Mouse (Mus musculus) CD4-positive, CD25-positive, alpha-beta regulatory T cell, adult 2 months (primary cell): ENCODE data around the gene Adcy9.

Experiments
- DNase-seq: peaks from one replicate; pipeline ENCODE4 v3.0.0-alpha.2; 2012; ENCODE audit warnings: low read depth, low spot score

The Adcy9 gene

DNA sequence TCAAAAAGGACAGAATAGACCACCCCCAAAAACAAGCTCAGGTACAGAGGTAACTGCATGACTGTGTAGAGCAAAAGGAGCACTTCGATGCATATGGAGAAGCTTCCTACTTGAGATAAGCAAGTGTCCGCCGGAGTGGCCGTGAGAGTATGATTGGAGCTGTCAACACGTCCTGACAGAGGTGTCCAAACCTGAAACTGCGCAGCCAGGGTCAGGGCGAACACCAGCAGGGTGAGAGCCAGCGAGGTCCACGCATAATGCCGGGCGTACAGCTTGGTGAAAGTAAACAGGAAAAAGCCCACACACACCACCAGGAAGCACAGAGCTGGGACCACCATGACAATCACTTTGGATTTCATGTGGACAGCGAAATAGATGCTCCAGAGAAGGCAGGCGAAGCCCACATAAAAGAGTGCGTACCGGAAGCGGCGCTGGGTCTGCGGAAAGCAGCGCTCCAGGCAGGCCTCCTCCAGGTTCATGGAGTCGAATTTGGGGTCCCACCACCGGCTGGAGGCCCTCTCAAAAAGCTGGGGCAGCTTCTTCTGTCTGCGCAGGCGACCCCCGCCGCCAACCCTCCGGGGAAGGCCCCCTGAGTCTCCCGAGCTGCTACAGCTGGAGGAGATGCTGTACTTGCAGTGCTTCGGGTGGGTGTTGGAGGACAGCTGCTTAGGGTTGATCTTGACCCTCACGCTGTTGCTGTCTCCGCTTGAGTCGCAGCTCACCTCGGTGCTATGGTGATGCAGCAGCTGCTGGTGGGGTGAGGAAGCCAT is 1.3 kb downstream of the Adcy9 start:
- peak; percentile 7 for DNase-seq

DNA sequence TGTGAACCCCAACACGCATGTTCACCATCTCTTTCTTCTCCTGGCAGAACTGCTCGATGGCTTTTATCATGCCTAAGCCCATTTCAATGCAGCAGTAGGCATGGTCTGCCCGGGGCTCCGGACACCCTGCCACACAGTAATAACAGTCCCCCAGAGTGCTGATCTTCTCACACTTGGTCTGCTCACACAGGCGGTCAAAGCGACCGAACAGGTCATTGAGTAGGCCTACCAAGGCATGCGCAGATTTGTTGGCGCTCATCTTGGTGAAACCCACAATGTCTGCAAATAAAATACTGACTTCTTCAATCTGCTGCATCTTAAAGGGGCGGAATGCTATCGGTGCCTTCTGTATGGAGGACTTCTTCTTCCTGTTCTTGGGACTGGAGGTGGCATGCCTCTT is 2.2 kb downstream of the Adcy9 start:
- no peak for DNase-seq

DNA sequence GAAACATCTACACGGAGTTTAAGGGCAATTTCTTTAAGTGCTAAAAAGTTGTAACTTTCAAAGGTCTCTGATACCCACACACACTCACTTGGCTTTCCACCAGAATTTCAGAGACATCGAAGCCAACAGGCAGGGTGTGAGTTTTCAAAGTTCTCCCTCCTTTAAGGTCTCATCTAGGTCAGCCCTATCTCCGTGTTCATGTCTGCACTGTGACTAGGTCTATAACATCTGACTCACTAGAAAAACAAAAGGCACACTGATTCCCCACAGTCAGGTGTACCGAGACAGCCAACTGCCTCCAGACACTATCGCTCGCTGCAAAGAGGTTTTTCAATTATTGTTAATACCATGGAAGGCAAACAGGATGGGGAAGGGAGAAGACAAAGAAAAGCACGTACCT is 2.8 kb downstream of the Adcy9 start:
- DNase-seq = no peak

- DNase-seq = no peak
Measured at GRCm38 (mm10) chr16:4414881-4415585, 5.3 kb downstream of the Adcy9 start.

GRCm38 (mm10) chr16:4413988-4414880 is 6.1 kb downstream of the Adcy9 start:
- no peak for DNase-seq

DNA sequence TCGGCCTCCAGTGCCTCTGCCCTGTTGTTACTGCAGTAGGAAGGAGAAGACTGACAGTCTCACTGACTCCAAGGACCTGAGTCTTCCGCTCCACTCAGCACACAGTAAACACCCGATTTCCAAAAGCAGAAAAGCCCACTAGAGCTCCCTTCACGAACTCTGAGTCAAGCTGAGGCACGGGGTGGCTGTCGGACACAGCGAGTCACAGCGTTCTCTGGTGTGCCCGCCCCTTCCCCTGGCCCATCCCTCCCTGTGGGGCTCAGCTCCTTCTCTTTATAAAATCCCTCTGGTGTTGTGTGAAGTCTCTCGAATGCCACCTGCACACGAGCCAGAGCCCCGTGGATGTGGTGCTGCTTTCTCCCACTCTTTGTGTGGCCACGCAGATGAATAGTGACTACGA is 7.0 kb downstream of the Adcy9 start:
- no peak for DNase-seq

DNA sequence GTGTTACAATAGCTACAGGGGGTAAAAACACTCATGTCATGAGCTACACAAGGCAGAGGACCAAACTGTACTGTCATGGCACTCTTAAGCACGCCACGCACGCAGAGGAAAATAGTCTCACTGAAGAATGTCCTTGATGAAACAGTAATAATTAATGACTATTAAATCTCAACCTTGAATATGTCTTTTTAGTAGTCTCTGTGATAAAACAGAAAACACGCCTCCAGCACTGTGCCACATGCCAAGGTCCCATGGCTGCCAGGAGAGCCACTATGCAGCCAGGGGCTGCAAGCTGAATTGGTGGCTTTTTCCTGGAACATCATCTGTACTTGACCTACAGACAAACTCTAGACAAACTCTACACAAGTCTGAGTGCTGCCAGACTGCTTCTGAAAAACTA is 8.0 kb downstream of the Adcy9 start:
- DNase-seq = no peak

DNA sequence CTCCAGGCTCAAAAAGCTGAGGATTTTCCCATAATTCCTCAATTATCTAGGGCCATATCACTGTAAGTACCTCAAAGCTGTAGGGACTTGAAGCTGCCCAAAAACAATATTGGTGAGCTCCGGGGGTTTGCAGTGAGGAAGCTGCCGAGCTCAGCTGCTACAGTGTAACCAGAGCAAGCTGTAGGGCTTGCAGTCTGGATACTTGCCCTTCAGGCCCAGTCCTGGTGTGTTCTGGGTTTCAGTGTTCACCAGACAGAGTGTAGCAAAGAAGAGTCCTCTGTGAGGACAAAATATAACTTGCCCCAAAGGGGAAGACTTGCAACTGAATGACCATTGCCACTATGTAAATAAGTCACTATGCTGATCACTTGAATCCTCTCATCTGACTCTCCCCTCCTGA is 9.0 kb downstream of the Adcy9 start:
- no peak for DNase-seq

DNA sequence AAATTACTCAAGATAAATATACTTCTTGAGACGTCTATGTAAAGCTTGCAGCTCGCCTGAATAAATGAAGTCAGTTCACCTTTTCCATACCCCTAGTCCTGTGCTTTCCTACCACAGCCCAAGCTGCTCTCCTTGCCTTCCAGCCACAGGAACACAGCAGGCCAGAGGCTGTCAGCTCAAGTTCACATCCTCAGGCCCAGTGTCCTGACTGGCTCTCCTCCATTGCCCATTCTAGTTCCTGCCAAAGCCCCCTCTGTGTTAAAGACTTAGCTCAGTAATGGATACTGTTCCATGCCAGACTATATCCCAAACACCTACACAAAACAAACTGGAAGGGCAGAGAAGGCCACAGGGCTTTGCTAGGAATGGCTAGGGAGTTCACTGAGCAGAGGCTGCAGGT is 12.8 kb downstream of the Adcy9 start:
- DNase-seq = no peak

GRCm38 (mm10) chr16:4406706-4407105 is 13.6 kb downstream of the Adcy9 start:
- no peak for DNase-seq

- no peak for DNase-seq
Measured at GRCm38 (mm10) chr16:4406047-4406586, 14.2 kb downstream of the Adcy9 start.

GRCm38 (mm10) chr16:4404933-4405761 is 15.2 kb downstream of the Adcy9 start:
- DNase-seq = no peak

DNA sequence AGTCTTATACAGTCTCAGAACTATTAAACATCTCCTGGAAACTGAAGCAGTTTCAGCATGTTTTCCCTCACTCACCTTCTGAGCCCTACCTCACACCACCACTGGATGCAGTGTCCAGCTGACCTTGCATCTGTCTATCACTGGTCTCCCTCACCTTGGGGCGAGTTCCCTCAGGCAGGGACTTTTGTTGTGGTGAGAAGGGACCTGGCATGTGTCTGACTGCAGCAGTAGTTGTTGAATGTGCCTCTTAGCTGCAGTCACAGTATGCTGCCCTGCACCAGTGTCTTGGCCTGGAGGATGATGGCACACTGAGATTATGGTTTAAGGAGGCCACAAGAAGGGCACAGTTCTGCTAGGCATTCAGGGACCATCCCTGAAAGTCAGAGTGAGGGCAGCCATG is 19.2 kb downstream of the Adcy9 start:
- no peak for DNase-seq

DNA sequence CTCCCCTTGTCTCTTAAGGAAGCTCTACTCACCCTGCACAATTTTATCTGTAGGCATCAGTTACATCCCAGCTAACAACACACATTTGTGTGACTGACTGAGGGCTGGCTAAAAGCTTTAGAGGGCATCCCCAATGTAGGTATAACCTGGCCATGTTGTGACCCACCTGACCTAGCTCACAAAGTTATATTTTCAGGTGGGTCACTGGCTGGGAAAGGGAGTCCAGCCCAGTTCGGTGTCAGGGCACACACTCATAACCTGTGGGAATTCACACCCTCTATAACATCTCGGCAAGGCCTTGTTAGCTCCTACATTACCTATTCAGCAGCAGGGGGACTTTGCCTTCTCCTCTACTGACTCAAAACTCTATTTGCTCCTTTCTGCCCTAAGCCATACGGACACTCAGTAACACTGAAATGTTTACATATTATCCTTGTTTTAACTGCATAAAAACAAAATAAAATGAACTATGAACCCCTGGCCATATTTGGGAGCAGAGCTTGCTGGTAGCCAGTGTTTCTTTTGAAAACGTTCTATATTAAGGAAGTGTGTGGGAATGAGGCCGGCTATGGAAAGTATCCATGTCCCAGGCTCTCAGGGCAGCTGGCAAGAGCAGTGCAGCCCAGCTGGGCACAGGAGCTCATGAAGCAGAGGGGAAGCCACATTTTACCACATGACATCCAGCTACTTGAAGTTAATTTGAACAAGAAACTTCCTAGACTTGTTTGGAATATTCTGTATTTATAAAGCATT is 20.7 kb downstream of the Adcy9 start:
- DNase-seq = no peak

GRCm38 (mm10) chr16:4398782-4399181 is 21.5 kb downstream of the Adcy9 start:
- DNase-seq = no peak

DNA sequence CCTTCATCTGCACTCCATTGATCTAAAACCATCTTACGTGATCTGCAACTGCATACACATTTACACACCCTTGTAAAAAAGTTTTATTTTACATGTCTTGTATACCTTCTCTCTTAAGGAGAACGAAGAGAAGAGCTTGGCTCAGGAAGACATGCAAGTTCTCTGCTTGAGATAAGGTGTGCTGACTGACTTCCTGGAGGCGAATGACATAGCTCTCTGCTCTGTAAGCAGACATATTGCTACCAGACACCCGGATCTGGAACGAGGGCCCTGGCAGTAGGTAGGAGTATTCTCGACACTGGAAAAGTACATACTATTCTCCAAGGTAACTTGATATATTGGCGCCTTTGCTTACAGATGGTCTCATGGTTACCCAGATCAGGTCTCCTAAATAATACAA is 22.7 kb downstream of the Adcy9 start:
- no peak for DNase-seq

DNA sequence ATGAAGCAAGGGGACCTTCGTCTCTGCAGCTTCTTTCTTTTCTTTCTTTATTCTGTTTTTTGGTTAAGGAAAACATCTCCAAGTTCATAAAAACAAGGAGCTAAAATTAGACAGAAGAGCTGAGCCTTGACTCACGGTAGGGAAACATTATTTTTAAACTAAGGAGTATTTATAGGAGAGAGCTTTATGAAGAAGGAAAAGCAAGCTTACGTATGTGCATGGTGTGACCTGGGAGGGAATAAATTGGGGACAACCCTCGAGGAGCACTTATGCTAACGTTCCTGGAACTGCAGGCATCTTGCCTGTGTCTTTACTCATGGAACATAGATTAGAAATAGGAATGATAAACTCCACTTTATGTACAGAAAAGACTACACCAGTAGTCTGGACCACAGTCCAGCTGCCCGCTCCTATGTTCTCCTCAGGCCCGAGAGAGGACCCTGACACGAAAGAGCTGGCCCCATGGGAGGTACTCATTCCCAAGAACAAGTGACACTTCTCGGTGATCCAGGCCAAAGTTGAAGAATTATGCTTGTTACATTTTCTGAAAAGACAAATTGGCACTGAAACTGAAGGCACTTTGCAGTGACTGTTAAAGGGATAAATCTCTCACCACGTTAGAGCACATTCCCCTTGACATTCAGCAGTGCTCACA is 24.5 kb downstream of the Adcy9 start:
- no peak for DNase-seq

GRCm38 (mm10) chr16:4394991-4395590 is 25.2 kb downstream of the Adcy9 start:
- DNase-seq = no peak

DNA sequence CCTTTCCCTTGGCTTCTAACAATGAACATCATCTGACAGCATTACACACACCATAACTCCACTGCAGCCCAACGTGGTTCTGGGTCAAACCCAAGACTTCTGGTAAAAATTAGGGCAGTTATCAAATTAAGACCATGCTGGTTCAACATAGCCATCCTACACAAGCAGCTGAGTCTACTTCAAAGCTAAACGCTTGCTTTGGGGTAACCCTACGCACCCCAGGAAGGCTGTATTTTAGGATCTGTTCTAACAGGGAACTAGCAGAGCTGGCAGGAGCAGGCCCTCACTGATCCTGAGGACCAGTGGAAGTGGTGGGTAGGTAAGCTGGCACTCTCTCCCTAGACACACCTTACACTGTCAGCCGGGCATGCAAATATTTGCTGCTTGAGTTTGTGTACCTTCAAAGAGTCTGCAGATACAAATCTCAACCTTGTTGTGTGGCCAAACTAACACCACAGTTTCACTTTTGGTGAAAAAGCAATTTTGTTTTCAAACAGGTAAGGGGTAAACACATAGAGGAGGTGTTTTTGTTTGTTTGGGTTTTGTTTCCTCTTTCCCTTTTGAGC is 36.7 kb downstream of the Adcy9 start:
- DNase-seq = no peak
